ENCODE assay signal across 8 mouse cellular contexts in genomic region chr2:94265221-94266191, GRCm38 (mm10).
DNase-seq lines count a peak whose midpoint lies in the region; ATAC-seq and TF ChIP-seq lines count a peak whose summit lies in the region.

No protein-coding gene starts in this region.

- no peak for TF ChIP-seq CTCF in liver, postnatal 0 days (IDR thresholded peaks at IDR 0.05; ENCODE audit: low read depth)
- no peak for TF ChIP-seq CTCF in olfactory bulb, adult 2 months (IDR thresholded peaks at IDR 0.05; ENCODE audit: insufficient read depth, low read depth, low read length)

- no peak overlapping the region for H3K4me3 ChIP-seq in liver, postnatal 0 days (ENCODE audit: low read depth, low read length)
- peak overlapping the region; percentile 11; the same call in 1 of the 2 replicates for H3K4me3 ChIP-seq in olfactory bulb, adult 2 months (ENCODE audit: insufficient read depth, low read depth, low read length)

- peak; percentile 60 for DNase-seq in cerebellum, adult 11 months
- DNase-seq in cerebellum, adult 11-12 months, result no peak
- peak; percentile 82 to 83 for DNase-seq in cerebellum, postnatal 14 days
- DNase-seq in heart, adult 9 months (ENCODE audit: low spot score in 2 of 2), result peak; percentile 44 to 54
- peak; percentile 44 to 47 for DNase-seq in kidney, adult 8-10 months
- DNase-seq in liver, postnatal 0 days, result peak; percentile 27
- DNase-seq in urinary bladder, adult 2 months (ENCODE audit: low spot score), result no peak

- no peaks in the 10 kb centered on the region for H3K36me3 ChIP-seq in liver, postnatal 0 days (replicated peaks; ENCODE audit: insufficient read depth, low read length)

- no peak overlapping the region for H3K27ac ChIP-seq in liver, postnatal 0 days (ENCODE audit: low read depth)
- peak overlapping the region; percentile 94 for H3K27ac ChIP-seq in olfactory bulb, adult 2 months (ENCODE audit: insufficient read depth, low read depth, low read length)

- no peaks in the 10 kb centered on the region for H3K9me3 ChIP-seq in liver, postnatal 0 days (ENCODE audit: low read length)

- TF ChIP-seq EP300 in liver, postnatal 0 days (IDR thresholded peaks at IDR 0.05; ENCODE audit: low read depth), result no peak

- ATAC-seq in liver, postnatal 0 days, result no peak

- peak overlapping the region; percentile 56 for H3K4me2 ChIP-seq in liver, postnatal 0 days (ENCODE audit: low read depth, low read length)

- TF ChIP-seq POLR2A in olfactory bulb, adult 2 months (IDR thresholded peaks at IDR 0.05; ENCODE audit: insufficient read depth, low read depth, low read length), result no peak

- H3K27me3 ChIP-seq in liver, postnatal 0 days (ENCODE audit: insufficient read depth, low read length), result peaks cover 25% of the 10 kb centered on the region; the same call in 1 of the 2 replicates

- H3K4me1 ChIP-seq in liver, postnatal 0 days (ENCODE audit: insufficient read depth), result no peaks in the 10 kb centered on the region
- H3K4me1 ChIP-seq in olfactory bulb, adult 2 months (ENCODE audit: control insufficient read depth, insufficient read depth, low read length), result peaks cover 13% of the 10 kb centered on the region

- no peak overlapping the region for H3K9ac ChIP-seq in liver, postnatal 0 days (replicated peaks)

- WGBS in liver, postnatal 0 days (ENCODE audit: insufficient replicate concordance), result 5% methylated on average over 16 of the region's 16 CpGs
- WGBS in olfactory bulb, adult 2 months, result 2% methylated on average over 16 of the region's 16 CpGs

Comparison
In these comparisons a context has a peak if more than half of its experiments do, and no peak if none do; other contexts are left out.
1. DNase-seq: peak in cerebellum, adult 11 months (single experiment), cerebellum, postnatal 14 days (2 of 2), heart, adult 9 months (2 of 2), kidney, adult 8-10 months (2 of 2) and liver, postnatal 0 days (single experiment); none in cerebellum, adult 11-12 months (single experiment) and urinary bladder, adult 2 months (single experiment).